Mouse (Mus musculus) right cerebral cortex, postnatal 4 days (tissue): ENCODE data around the gene Gm10750.
"Not testable (repeated sequence)": the region's sequence is repeated elsewhere in the genome, so short reads cannot be mapped to it uniquely, and the experiment has no call there.

ENCODE experiments used
- DNase-seq: peaks from one replicate; pipeline ENCODE4 v3.0.0-alpha.2; 2022

Gene Gm10750

DNA sequence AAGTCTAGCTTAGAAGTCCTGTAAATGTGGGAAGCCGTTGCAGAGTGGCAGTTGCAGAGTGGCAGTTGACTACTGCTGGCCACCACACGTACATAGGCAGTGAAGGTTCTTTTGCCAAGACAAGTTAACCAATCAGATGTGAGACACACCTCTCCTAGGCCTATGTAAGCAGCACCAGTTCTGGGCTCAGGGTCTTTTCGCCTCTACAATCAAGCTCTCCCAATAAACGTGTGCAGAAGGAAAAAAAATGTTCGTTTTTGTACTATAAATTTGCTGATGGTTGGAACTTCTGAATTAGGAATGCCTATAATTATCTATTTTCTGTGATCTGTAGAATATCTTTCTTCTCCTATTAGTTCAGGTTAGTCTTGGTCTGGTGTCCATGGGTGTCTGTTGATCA is at the start of gene Gm10750:
Gene Gm10750, minus strand, starts transcription at position 101 of the 400 bp plus-strand sequence.
- DNase-seq: not testable (repeated sequence)

DNA sequence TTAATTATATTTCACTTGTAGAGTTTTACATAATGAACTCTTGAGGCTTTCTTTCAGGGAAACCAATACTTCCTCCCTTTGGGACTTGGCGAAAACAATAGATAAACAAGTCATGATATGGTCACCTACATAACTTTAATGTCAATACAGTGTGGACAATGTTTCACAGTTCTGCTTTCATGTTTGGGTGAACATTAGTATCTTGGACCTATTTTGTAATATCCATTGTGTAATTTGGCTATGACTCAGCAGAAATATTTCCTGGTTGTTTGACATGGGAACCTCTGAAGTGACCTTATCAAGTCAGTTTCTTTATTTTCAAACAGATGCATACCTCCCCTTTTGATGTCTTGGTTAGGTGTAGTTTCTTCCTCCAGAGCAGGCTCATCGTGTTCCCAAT is 12.2 kb downstream of the Gm10750 start:
- no peak for DNase-seq

DNA sequence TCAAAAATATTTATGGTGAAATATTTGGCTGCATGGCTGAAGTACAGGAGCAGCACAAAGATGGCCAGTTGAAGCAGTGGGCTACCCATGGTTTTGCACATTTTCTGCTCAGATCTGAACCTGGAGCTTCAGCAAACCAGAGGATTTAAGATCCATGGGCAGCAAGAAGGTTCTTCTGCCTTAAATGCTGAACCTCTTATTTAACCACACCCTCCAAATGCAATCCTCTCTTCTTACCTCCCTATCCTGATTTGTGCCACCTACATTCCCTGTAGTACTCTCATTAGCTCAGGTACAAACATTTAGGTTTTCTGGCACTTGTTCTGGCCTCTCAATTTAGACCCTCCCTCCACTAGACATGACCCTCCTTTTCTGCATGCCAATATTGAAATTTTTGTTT is 13.9 kb downstream of the Gm10750 start, which contains the start of gene Gm1330:
Gene Gm1330, minus strand, starts transcription at position 101 of the 400 bp plus-strand sequence.
- no peak for DNase-seq

DNA sequence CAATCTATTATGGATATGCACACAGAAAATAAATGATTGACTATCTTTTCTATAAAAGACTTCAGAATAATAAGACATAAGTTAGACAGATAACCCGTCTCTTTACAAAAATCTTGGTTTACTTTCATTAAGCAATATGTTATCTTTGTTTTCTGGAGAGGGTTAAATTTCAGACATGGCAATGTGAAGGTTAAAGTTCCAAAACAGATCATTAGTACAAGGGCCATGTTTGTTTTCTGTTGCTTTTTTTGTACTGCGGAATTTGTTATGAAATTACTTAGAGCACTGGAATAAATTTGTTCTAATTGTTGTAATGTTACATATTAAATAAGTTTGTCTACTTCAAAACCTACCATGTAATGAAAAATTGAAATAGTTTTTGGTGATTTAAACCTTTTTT is 21.9 kb downstream of the Gm10750 start:
- no peak for DNase-seq
